Mouse (Mus musculus) layer of hippocampus, adult 8-10 months (tissue): ENCODE data around the gene Gja5. TPM values are rescaled to one million over a fixed set of nuclear protein-coding genes. Genes with fewer than 3 reads are reported as not detected.
A peak's percentile ranks its signal among the peaks of the same experiment; 100 is the strongest.

Experiments
- DNase-seq, 2 experiments: peaks; one replicate each; pipeline ENCODE4 v3.0.0; 2022; ENCODE audit warnings: low spot score in 2 of 2
- total RNA-seq, 4 experiments: library from RNA; stranded (reverse); gene quantifications; 2 replicates each; pipeline ENCODE4 v1.2.4; 2022

The Gja5 gene
- total RNA-seq = 1 to 10 TPM in 1 of 4 experiments, under 1 TPM in 3; 0.39 to 1.3 (median 0.62) TPM

GRCm38 (mm10) chr3:96904393-96904792 lies at the start of gene Gja5:
TSS of gene Gja5 (plus strand) at chr3:96904693.
- no peak for DNase-seq

GRCm38 (mm10) chr3:96855833-96856232 lies 48.7 kb upstream of the Gja5 start:
- DNase-seq = no peak

- DNase-seq = no peak
These were observed 44.0 kb upstream of the Gja5 start for GRCm38 (mm10) chr3:96860498-96860897.

GRCm38 (mm10) chr3:96867863-96868262 lies 36.6 kb upstream of the Gja5 start:
- no peak for DNase-seq

- DNase-seq = no peak
These were observed 35.9 kb upstream of the Gja5 start for GRCm38 (mm10) chr3:96868566-96868965.

GRCm38 (mm10) chr3:96869091-96869490 lies 35.4 kb upstream of the Gja5 start:
- DNase-seq = no peak

- DNase-seq = no peak
These were observed 34.2 kb upstream of the Gja5 start for GRCm38 (mm10) chr3:96870270-96870669.

GRCm38 (mm10) chr3:96871070-96871469 lies 33.4 kb upstream of the Gja5 start:
- DNase-seq = no peak

GRCm38 (mm10) chr3:96872501-96872900 lies 32.0 kb upstream of the Gja5 start:
- no peak for DNase-seq

- no peak for DNase-seq
These were observed 29.5 kb upstream of the Gja5 start for GRCm38 (mm10) chr3:96874808-96875571.

- DNase-seq = no peak
These were observed 25.0 kb upstream of the Gja5 start for GRCm38 (mm10) chr3:96879536-96879935.

GRCm38 (mm10) chr3:96880385-96880784 lies 24.1 kb upstream of the Gja5 start:
- no peak for DNase-seq

GRCm38 (mm10) chr3:96881557-96881956 lies 22.9 kb upstream of the Gja5 start:
- DNase-seq = no peak

GRCm38 (mm10) chr3:96882061-96882849 lies 22.2 kb upstream of the Gja5 start:
- DNase-seq = no peak

GRCm38 (mm10) chr3:96883690-96884089 lies 20.8 kb upstream of the Gja5 start:
- no peak for DNase-seq

GRCm38 (mm10) chr3:96902336-96902999 lies 2.0 kb upstream of the Gja5 start:
- DNase-seq = no peak

- peak; percentile 92 to 95 for DNase-seq
These were observed 503 bp downstream of the Gja5 start, which contains the start of gene Gpr89 for GRCm38 (mm10) chr3:96904851-96905541. TSS of gene Gpr89 (minus strand) at chr3:96905346.

GRCm38 (mm10) chr3:96905592-96905991 lies 1.1 kb downstream of the Gja5 start:
- no peak for DNase-seq

GRCm38 (mm10) chr3:96920991-96921390 lies 16.5 kb downstream of the Gja5 start:
- DNase-seq = no peak

GRCm38 (mm10) chr3:96924631-96925030 lies 20.1 kb downstream of the Gja5 start:
- no peak for DNase-seq

GRCm38 (mm10) chr3:96925920-96926319 lies 21.4 kb downstream of the Gja5 start, which contains the start of gene Gja8:
TSS of gene Gja8 (minus strand) at chr3:96926020.
- DNase-seq = no peak
